Mouse (Mus musculus): ENCODE data around the gene Amacr.

GRCm38 (mm10) chr15:10969439-10969838, 12.1 kb upstream of the Amacr start:
- TF ChIP-seq CTCF (IDR thresholded peaks at IDR 0.05; ENCODE audit: extremely low read depth, insufficient read length, insufficient replicate concordance, low read depth, low read length) = no peak
- no peak for TF ChIP-seq POLR2A (IDR thresholded peaks at IDR 0.05; ENCODE audit: low read depth, low read length)
